Mouse (Mus musculus): ENCODE results near the gene Ryr2.

Ryr2 gene

DNA sequence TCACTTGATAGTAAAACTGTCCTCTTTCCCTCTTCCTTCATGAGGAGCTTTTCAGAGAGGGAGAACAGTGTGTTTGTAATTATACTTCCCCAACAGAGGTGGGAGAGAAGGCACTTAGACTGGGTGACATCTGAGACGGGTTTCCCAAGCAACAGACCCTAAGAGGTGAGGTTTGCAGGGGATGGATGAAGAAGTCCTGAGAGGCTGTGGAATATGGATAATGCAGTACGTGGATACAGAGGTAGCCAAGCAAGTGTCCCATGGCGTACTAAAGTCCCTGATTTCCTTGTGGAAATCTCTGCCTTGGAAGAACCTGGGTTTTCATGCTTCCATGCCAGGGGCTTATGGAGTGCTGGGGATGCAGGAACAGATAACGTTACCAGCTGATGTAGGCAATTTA, 69.5 kb downstream of the Ryr2 start:
- no peak for DNase-seq (ENCODE audit: low read depth, low spot score)

GRCm38 (mm10) chr13:12036834-12037233, 69.9 kb downstream of the Ryr2 start:
- no peak for DNase-seq (ENCODE audit: low read depth, low spot score)

GRCm38 (mm10) chr13:12033914-12034313, 72.8 kb downstream of the Ryr2 start:
- DNase-seq (ENCODE audit: low read depth, low spot score) = peak; percentile 1

- DNase-seq (ENCODE audit: low read depth, low spot score) = no peak
Observed at GRCm38 (mm10) chr13:12033272-12033671, 73.5 kb downstream of the Ryr2 start.

DNA sequence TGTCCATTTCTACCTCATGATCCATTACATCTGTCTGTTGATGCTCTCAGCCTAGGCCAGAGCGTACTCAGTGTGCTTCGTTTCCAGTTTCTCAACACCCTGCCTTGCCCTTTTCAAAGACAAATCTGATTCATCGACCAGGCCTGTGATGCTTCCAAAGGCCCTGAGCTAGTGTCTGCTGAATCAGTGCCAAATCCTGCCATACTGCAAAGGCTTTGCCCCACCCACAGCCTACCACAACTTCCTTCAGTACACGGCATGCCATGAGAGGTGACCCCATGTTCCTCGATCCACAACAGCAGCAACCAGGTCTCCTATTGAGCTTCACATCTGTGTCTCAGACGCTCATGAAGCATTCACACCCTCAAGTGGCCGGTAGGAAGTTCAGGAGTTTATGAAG, 76.9 kb downstream of the Ryr2 start:
- no peak for DNase-seq (ENCODE audit: low read depth, low spot score)

DNA sequence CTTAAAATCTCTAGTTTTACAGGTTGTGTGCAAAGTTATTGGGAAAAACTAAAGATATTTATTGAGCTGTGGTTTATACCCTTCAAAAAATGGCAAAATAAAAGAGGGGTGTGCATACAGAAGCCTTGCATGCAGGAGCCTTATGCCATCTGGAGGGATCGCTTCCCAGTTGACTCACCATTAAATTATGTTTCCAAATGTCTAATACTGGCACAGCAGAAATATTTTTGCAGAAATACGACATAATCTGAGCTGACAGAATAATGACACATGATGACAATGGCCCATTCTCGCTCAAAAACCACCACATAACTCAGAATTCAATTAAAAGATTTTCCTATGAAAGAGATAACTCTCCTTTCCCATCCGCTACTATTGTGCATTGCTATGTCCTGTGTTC, 77.4 kb downstream of the Ryr2 start:
- no peak for DNase-seq (ENCODE audit: low read depth, low spot score)

DNA sequence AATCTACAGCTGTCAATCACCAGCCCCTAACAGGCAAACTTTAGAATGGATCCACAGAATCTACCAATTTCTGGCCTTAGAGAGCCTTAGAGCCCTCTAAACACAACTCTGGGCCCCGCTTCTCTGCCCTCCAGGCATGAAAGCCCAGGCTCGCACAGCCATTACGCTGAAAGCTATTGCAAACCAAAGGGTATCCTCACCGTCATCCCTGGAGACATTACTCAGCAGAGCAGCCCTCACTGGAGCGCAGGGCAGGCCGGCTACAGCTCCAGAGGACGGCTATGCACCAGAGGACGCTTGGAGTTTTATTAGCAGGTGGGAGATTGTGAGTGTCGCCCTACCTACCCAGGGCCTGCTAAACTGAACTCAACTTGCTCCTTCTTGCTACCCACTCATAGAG, 88.7 kb downstream of the Ryr2 start:
- no peak for DNase-seq (ENCODE audit: low read depth, low spot score)

GRCm38 (mm10) chr13:12013986-12014385, 92.8 kb downstream of the Ryr2 start:
- no peak for DNase-seq (ENCODE audit: low read depth, low spot score)

DNA sequence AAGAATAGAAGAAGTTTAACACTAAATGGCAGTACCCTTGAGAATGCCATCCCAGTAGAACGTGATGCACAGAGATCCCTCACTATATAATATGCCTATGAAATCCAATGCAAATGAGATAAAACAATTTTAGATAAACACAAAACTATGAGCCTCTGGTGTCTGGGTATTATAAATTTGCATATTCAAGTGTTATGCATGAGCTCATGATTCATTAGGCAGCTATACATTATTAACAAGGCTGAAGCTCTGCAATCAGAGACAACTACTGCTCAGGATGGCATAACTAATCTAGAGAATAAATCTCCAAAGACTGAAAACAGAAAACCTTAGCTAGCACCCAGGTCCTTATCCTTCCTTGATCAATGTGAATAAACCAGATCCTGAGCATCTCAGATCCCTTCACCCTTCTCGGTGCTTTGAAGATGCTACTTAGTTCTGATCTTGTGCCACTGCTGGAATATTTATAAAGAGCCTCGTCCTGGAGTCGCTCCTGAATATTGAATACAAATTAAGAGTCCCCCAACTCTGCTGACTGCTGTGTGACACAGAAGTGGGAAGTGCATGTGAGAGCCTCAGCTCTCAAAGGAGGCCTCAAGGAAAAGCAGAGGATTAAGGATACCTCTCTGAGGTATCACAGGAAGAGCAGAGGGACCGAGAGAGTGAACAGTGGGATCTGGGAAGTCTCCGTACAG, 97.6 kb downstream of the Ryr2 start:
- DNase-seq (ENCODE audit: low read depth, low spot score) = no peak

DNA sequence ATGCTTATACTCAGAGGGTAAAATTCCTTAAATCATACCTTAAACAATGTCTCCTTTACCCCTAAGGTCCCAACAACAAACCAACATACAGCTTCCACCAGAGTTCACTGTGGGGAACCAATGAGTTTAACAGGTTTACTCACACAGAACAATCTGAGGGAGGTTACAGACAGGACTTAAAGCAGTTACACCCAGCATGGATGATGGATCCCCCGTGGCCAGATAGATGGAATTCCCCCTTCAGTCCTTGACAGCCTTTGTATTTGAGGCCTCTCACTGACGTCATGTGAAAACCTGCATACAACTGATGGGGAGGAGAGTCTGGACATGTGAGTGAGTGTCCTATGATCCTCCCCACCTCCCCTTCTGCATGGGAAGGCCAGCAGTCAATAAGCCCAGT, 99.2 kb downstream of the Ryr2 start:
- DNase-seq (ENCODE audit: low read depth, low spot score) = no peak

- no peak for DNase-seq (ENCODE audit: low read depth, low spot score)
Observed at GRCm38 (mm10) chr13:12001891-12002294, 104.9 kb downstream of the Ryr2 start.

DNA sequence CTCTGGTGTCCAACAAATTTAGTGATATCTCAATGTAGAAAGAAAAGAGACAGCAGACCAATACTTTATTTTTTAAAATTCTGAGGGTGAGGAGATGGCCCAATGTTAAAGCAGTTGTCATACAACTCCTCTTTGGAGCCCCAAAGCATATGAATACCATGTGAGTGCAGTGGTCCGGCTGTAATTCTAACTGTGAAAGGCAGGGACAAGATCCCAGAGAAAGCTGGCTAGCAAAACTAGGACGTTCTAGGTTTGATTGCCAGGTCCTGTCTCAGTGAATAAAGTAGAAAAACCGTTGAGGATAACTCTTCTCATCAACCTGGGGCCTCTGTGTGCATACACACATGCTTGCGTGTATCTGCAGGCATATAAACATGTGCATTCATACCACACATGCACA, 106.9 kb downstream of the Ryr2 start:
- DNase-seq (ENCODE audit: low read depth, low spot score) = no peak

- no peak for DNase-seq (ENCODE audit: low read depth, low spot score)
Observed at GRCm38 (mm10) chr13:11997366-11997765, 109.4 kb downstream of the Ryr2 start.

GRCm38 (mm10) chr13:11987556-11987955, 119.2 kb downstream of the Ryr2 start:
- no peak for DNase-seq (ENCODE audit: low read depth, low spot score)

DNA sequence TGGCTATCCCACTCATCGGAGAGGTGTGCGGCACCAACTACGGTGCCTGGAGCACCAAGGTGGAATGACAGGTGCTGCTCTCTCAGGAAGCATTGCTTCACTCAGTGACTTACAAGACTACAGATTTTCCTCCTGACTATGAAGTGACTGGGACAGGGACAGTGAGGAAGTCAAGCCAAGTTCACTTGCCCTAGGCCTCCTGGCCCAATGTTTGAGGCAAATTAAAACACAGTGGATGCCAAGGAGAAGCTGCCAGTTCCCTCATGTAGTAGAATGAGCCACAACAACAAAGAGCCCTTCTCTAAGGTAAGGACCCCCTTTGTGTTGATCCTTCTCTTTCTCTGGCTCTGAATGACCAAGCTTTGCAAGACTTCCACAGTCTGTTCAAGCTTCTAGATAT, 121.7 kb downstream of the Ryr2 start:
- DNase-seq (ENCODE audit: low read depth, low spot score) = no peak

DNA sequence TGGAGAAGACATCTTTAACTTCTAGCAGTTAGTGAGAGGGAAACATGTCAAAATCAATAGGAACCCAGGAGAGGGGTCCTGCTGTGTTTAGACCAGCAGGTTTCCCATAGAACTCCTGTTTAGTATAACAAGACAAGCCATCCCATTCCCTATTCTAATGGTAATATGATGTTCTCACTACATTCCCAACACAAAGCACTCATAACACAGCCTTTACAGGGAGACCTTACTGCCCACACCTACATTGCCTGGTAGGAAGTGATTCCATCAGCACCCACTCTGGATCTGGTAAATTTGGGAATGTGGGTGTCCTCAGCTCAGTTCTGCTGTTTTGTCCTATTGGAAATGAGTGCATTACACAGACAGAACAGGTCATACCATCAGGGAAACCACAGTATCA, 127.7 kb downstream of the Ryr2 start:
- DNase-seq (ENCODE audit: low read depth, low spot score) = no peak

DNA sequence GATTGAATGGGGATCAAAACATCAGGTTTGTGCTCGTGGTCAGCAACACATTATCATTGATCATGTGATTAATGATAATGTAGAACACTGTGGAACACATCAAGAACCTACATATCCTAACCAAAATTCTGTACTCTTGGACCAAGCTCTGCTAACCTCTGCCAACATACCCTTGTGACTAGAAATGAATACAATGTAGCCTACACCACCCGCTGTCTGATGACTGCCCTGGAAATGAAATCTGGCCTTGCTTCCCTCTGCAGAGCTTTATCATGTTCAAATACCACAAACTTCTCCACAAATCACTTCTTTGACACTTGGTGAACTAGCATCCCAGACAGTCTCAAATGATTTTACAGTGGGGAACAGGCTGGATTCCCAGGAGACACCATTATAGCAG, 128.4 kb downstream of the Ryr2 start:
- no peak for DNase-seq (ENCODE audit: low read depth, low spot score)

DNA sequence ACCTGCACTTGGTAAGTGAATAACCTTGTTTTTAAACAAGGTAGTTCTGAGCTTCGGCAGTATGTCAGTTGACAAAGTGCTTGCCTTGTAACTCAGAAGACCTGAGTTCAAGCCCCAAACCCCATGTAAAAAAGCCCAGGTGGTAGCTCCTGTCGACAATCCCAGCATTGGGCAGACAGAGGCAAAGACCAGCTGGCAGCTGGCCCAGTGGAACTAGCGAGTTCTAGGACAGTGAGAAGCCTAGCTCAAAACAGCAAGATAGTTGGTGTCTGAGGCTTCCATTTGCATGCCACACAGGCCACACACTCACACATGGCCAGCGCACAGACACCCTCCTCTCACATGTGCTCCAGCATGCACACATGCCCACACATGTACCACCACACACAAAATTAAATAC, 129.1 kb downstream of the Ryr2 start:
- DNase-seq (ENCODE audit: low read depth, low spot score) = no peak

GRCm38 (mm10) chr13:11964391-11964790, 142.4 kb downstream of the Ryr2 start:
- no peak for DNase-seq (ENCODE audit: low read depth, low spot score)

DNA sequence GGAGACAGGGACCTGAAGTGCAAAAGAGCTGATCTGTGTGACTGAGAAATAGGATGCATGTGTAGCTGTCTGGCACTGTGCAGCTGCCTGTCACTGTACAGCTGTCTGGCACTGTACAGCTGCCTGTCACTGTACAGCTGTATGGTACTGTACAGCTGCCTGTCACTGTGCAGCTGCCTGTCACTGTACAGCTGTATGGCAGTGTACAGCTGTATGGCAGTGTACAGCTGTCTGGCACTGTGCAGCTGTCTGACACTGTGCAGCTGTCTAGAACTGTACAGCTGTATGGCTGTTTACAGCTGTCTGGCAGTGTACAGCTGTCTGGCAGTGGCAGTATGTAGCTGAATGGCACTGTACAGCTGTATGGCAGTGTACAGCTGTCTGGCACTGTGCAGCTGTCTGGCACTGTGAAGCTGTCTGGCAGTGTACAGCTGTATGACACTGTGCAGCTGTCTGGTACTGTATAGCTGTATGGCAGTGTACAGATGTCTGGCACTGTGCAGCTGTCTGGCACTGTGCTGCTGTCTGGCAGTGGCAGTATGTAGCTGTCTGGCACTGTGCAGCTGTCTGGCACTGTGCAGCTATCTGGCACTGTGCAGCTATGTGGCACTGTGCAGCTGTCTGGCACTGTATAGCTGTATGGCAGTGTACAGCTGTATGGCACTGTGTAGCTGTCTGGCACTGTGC, 147.1 kb downstream of the Ryr2 start:
- no peak for DNase-seq (ENCODE audit: low read depth, low spot score)

DNA sequence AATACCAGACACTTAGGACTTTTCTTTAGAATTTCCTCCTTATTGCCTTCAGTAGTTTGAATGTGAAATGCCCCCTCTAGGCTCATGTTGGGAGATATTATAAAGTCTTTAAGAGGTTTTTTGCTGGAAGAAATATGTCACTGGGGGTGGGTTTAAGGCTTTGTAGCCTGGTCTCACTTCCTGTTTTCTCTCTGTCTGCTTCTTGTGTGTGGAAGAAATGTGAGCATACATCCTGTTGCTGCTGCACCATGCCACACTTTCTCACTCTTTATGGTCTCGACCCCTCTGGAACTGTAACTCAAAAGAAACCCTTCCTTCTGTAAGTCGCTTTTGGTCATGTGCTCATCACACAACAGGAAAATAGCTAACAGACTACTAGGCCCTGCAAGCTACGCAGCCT, 147.9 kb downstream of the Ryr2 start:
- DNase-seq (ENCODE audit: low read depth, low spot score) = no peak

- DNase-seq (ENCODE audit: low read depth, low spot score) = no peak
Observed at GRCm38 (mm10) chr13:11958271-11958670, 148.5 kb downstream of the Ryr2 start.

- no peak for DNase-seq (ENCODE audit: low read depth, low spot score)
Observed at GRCm38 (mm10) chr13:11951951-11952350, 154.8 kb downstream of the Ryr2 start.

GRCm38 (mm10) chr13:11945740-11946139, 161.0 kb downstream of the Ryr2 start:
- no peak for DNase-seq (ENCODE audit: low read depth, low spot score)

Measured in skeletal muscle tissue, adult 2 months (tissue).